Mouse (Mus musculus) heart, adult 2 months (tissue): Measurements from ENCODE around the gene Lsg1. TPM values are rescaled to one million over a fixed set of nuclear protein-coding genes. Genes with fewer than 3 reads are reported as not detected.

Source experiments
- DNase-seq, 2 experiments: peaks; one replicate each; pipeline ENCODE4 v3.0.0; 2021
- H3K27ac ChIP-seq: fragments of 200-600 bp; 2 replicates; pipeline ENCODE4 v1.8.1; 2022
- H3K27me3 ChIP-seq: fragments of 200-500 bp; 2 replicates; pipeline ENCODE4 v1.6.1; 2012; ENCODE audit warnings: mild to moderate bottlenecking, low read length, inconsistent platforms, mixed read lengths; ENCODE audit not compliant: control insufficient read depth, insufficient read depth
- H3K36me3 ChIP-seq: fragments of 200-500 bp; 2 replicates; pipeline ENCODE4 v1.6.1; 2012; ENCODE audit warnings: low read length, inconsistent platforms; ENCODE audit not compliant: control insufficient read depth, insufficient read depth
- H3K4me1 ChIP-seq: fragments of 200-500 bp; 2 replicates; pipeline ENCODE4 v1.6.1; 2011; ENCODE audit warnings: low read length; ENCODE audit not compliant: control insufficient read depth, insufficient read depth
- H3K4me3 ChIP-seq: fragments of 200-600 bp; 2 replicates; pipeline ENCODE4 v1.8.1; 2022
- H3K79me2 ChIP-seq: fragments of 200-500 bp; replicated peaks from 2 replicates; pipeline ENCODE4 v1.6.1; 2012; ENCODE audit warnings: mild to moderate bottlenecking, inconsistent platforms, low read length, moderate library complexity, mixed read lengths; ENCODE audit not compliant: control insufficient read depth, insufficient read depth
- H3K9ac ChIP-seq: fragments of 200-500 bp; 2 replicates; pipeline ENCODE4 v1.6.1; 2012; ENCODE audit warnings: low read depth, mild to moderate bottlenecking, control low read depth, inconsistent platforms, low read length, mixed read lengths
- CTCF ChIP-seq: fragments of 200-600 bp; IDR thresholded peaks from 2 replicates; pipeline ENCODE4 v1.8.1; 2022; ENCODE audit warnings: antibody characterized with exemption, mild to moderate bottlenecking, moderate library complexity
- EP300 ChIP-seq: fragments of 200-500 bp; IDR thresholded peaks from 2 replicates; pipeline ENCODE4 v1.6.1; 2011; ENCODE audit warnings: low read depth, low read length, control low read depth; ENCODE audit not compliant: insufficient read depth
- POLR2A ChIP-seq: fragments of 200-500 bp; IDR thresholded peaks from 2 replicates; pipeline ENCODE4 v1.6.1; 2011; ENCODE audit warnings: mild to moderate bottlenecking, low read depth, low read length, control low read depth; ENCODE audit not compliant: insufficient read depth
- WGBS: fragments of 180-500 bp; shearing (Covaris S2); methylation state at CpG from one replicate; pipeline ENCODE4 v1.1.7; 2018; 5-methylcytosine and 5-hydroxymethylcytosine counted together
- intact Hi-C: fragments of 180-260 bp; cut with DNase I; formaldehyde crosslinking; loops from one replicate; pipeline ENCODE4 v1.15.1; 2025
- polyA plus RNA-seq: library from polyadenylated mRNA; depleted of rRNA; stranded (reverse); fragments of >200 nt; gene quantifications from 2 replicates; pipeline ENCODE4 v1.2.3, GENCODE M21; 2012
- total RNA-seq, 2 experiments: library from RNA; stranded (reverse); gene quantifications; 2 replicates each; pipeline ENCODE4 v1.2.3; 2021

Gene Lsg1
- total and polyA plus RNA-seq, 3 experiments, result 5.5 to 21.2 (median 19.6) TPM

DNA sequence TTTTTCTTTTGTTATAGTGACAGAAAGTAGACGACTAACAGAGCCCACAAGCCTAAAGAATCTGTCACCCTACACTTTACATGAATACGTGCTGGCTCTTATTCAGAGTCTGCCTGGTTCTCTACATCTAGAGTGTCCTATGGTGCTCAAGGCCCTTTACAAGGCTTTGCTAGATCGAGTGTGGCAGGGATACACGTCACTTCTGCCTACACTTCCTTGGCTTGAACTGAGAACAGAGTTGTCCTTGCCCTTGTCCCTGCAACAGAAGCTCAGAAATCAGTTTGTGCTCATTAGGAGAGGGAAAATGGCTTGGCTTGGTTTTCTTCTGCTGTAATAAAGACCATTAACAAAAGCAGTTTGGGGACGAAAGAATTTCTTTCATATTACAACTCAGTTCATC, 23.9 kb upstream of the Lsg1 start:
- Histone ChIP-seq H3K79me2 (no peaks in the 10 kb centered on the region), H3K36me3 (no peaks in the 10 kb centered on the region), H3K4me1 (no peaks in the 10 kb centered on the region), H3K9ac (no peak overlapping the region), H3K27ac (no peak overlapping the region), H3K4me3 (no peak overlapping the region), H3K27me3 (no peaks in the 10 kb centered on the region)
- intact Hi-C loops, result no loop called here
- DNase-seq, result no peak
- TF ChIP-seq POLR2A (no peak), EP300 (no peak), CTCF (no peak)
- WGBS, result 80% methylated on average over 5 of the region's 5 CpGs

DNA sequence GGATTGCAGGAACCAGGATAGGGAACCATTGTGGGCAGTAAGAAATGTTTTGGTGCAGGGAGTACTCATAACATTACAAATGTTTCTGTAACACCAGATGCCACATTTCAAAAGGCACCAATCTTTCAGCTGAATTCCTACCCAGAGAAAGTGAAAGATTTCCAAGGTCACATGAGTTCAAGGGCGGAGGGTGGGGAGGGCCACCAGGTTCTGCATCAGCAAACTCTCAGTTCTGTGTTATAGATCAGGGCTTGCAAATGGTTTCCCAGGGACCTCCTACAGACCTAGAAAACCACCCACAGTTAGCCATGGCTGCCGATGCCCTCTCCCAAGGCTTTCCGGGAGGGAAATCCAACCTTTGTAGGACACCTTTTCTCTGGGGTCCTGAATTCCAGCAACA, 20.5 kb upstream of the Lsg1 start:
- H3K79me2 ChIP-seq, result no peaks in the 10 kb centered on the region
- no peaks in the 10 kb centered on the region for H3K27me3 ChIP-seq
- H3K4me1 ChIP-seq, result peaks cover 10% of the 10 kb centered on the region
- H3K4me3 ChIP-seq, result no peak overlapping the region
- peaks cover 4% of the 10 kb centered on the region for H3K36me3 ChIP-seq
- no peak for DNase-seq
- no peak overlapping the region for H3K9ac ChIP-seq
- intact Hi-C loops, result no loop called here
- TF ChIP-seq POLR2A (no peak), EP300 (no peak), CTCF (no peak)
- 81% methylated on average over 3 of the region's 3 CpGs for WGBS
- no peak overlapping the region for H3K27ac ChIP-seq

DNA sequence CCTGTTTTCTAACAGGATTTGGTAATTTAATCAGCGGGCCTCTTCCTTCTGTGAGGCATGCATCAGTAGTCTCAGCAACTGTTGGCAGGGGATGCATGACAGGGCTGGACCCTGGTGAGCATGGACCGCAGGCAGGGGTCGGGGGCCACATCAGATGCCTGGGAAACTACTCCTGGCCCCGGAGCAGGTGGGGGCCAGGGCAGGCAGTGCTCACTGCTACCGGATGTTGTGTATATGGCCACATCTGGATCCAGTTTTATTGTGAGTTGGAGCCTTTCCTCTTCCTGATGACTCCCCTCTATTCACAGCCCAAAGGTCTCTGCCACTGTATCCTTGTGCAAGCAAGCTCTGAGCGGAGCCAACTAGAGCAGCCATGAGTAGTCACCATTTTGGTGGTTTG, 18.1 kb upstream of the Lsg1 start:
- WGBS, result 55% methylated on average over 6 of the region's 6 CpGs
- H3K4me3 ChIP-seq, result no peak overlapping the region
- DNase-seq, result peak in 1 of 2 experiments; percentile 28
- TF ChIP-seq POLR2A, result no peak
- TF ChIP-seq EP300, result no peak
- TF ChIP-seq CTCF, result no peak
- intact Hi-C loops, result loop anchor here (1.0 kb wide), 1 partner anchor 49 kb away; no protein-coding TSS in a partner anchor
- peaks cover 4% of the 10 kb centered on the region for H3K36me3 ChIP-seq
- H3K27me3 ChIP-seq, result no peaks in the 10 kb centered on the region
- peaks cover 10% of the 10 kb centered on the region for H3K4me1 ChIP-seq
- H3K27ac ChIP-seq, result no peak overlapping the region
- H3K9ac ChIP-seq, result no peak overlapping the region
- H3K79me2 ChIP-seq, result peaks cover 3% of the 10 kb centered on the region

DNA sequence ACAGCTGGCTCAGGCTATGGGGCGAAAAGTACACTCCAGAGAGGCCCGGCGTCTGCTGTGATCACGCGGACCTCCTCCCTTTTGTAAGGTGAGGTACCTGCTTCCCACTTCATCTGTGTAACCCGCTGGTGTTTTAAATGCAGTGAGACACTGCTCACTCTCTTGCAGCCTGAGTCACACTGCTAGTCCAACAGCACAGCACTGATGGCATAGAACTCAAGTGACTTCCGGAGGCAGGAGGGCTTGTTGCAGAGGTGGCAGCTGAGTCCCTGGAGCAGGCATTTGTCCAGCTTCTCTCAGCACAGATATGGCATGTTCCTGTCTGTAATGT, 17.4 kb upstream of the Lsg1 start:
- peaks cover 10% of the 10 kb centered on the region for H3K4me1 ChIP-seq
- peaks cover 4% of the 10 kb centered on the region for H3K36me3 ChIP-seq
- no peak overlapping the region for H3K9ac ChIP-seq
- 42% methylated on average over 7 of the region's 7 CpGs for WGBS
- H3K27me3 ChIP-seq, result no peaks in the 10 kb centered on the region
- H3K4me3 ChIP-seq, result no peak overlapping the region
- TF ChIP-seq POLR2A, result no peak
- no peak for TF ChIP-seq CTCF
- no peak for TF ChIP-seq EP300
- peak overlapping the region; percentile 97 for H3K27ac ChIP-seq
- DNase-seq, result peak in 1 of 2 experiments; percentile 23
- peaks cover 3% of the 10 kb centered on the region for H3K79me2 ChIP-seq
- intact Hi-C loops, result loop anchor here (1.0 kb wide), 1 partner anchor 50 kb away; no protein-coding TSS in a partner anchor

DNA sequence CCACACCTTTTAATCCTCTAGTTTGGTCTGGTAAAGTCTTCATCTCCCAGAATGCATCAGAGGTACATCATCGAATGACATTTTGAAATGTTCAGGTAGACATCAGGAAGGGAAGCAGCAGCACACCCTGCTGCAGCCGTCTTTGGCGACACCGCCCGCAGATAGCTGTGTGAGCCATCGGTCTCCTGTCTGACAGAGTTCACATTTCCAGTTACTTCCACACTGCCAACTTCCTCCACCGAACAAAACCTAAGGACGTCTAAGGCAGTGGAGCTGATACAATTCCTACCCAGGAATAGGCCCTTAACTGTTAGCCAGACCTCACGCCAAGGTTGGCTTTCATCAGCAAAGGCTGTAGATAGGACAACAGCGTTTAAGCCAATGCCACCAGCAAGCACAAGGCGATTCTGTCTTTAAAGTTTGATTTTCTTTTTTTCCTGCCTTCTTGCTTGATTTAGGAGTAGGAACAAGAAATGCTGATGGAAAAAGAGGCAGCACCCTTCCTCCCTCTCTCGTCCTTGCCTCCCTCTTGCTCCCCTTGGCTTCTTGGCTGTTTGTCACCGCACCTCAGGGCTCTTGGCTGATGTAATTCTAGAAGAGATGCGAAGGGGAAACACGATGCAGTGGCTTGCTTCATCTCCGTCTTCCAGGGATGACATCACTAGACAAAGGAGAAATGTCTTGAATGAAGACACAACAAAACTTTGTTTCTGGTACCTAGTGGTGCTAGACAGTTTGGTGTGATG, 16.8 kb upstream of the Lsg1 start:
- Histone ChIP-seq H3K36me3 (peaks cover 4% of the 10 kb centered on the region), H3K27me3 (no peaks in the 10 kb centered on the region), H3K4me3 (peak overlapping the region; percentile 76; the same call in 1 of the 2 replicates), H3K9ac (peak overlapping the region; percentile 15), H3K27ac (peak overlapping the region; percentile 97), H3K79me2 (peaks cover 3% of the 10 kb centered on the region), H3K4me1 (peaks cover 10% of the 10 kb centered on the region)
- no peak for TF ChIP-seq CTCF
- TF ChIP-seq POLR2A, result peak; percentile 32; the same call in 1 of the 2 replicates
- WGBS, result 20% methylated on average over 16 of the region's 16 CpGs
- intact Hi-C loops, result no loop called here
- peak; percentile 53 to 57 for DNase-seq

DNA sequence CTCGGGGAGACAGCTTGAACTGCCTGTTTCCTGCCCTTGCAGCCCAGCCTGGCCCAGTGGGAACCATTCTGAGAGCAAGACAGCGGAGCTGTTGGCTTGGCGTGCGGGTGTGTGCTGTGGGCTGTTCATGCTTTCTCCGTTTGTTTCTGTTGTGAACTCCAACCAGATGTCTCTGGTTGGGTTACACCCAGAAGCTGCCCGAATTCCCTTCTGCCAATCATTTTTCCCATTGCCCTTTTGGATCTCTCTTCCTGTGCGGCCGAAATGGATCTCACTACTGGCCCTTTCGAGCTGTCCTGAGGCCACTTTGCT, 16.1 kb upstream of the Lsg1 start:
- peak overlapping the region; percentile 46; the same call in 1 of the 2 replicates for H3K9ac ChIP-seq
- no peaks in the 10 kb centered on the region for H3K27me3 ChIP-seq
- peaks cover 10% of the 10 kb centered on the region for H3K4me1 ChIP-seq
- intact Hi-C loops, result loop anchor here (2.0 kb wide), 1 partner anchor 267 kb away; no protein-coding TSS in a partner anchor
- WGBS, result 35% methylated on average over 9 of the region's 9 CpGs
- peaks cover 3% of the 10 kb centered on the region for H3K79me2 ChIP-seq
- peak overlapping the region; percentile 97 for H3K27ac ChIP-seq
- H3K36me3 ChIP-seq, result peaks cover 4% of the 10 kb centered on the region
- DNase-seq, result peak; percentile 53 to 61
- H3K4me3 ChIP-seq, result peak overlapping the region; percentile 76
- TF ChIP-seq EP300 (0 out of 2 replicates have a peak, but pooled peaks have one; percentile 8), POLR2A (no peak; the same call in 1 of the 2 replicates), CTCF (no peak)
